Mouse (Mus musculus): ENCODE measurements around the gene Ctns. TPM values are rescaled to one million over a fixed set of nuclear protein-coding genes. Genes with fewer than 3 reads are reported as not detected.

Ctns gene
- total RNA-seq, 2 experiments from 2014 or later = 6.0 TPM

- ATAC-seq (replicated peaks; ENCODE audit: low FRiP score, poor library complexity, severe bottlenecking) = peak; percentile 96
Measured at GRCm38 (mm10) chr11:73199230-73199712, 429 bp upstream of the Ctns start, which contains the start of gene Shpk. Shpk (plus strand) TSS chr11:73199460.

- ATAC-seq (replicated peaks; ENCODE audit: low FRiP score, poor library complexity, severe bottlenecking) = no peak
Measured at GRCm38 (mm10) chr11:73198190-73198589, 652 bp downstream of the Ctns start.

- ATAC-seq (replicated peaks; ENCODE audit: low FRiP score, poor library complexity, severe bottlenecking) = no peak
Measured at GRCm38 (mm10) chr11:73194444-73194843, 4.4 kb downstream of the Ctns start.

DNA sequence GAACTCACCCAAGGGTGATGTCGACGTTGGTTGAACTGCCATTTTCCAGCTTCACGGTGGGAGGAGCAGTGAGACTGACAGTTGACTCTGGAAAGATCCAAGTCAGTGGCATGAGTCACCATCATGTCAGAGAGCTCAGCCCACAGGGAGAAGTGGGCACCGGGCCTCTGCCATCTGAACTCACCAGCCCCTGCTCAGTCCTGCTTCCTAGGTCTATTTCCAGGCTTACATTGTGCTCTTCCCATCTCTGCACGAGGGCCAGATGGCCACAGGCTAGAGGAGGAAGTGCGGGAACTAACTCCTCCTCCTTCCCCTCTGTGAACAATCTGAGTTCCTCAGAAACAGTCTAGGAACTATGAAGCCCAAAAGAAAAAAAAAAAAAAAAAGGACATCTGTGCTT, 5.8 kb downstream of the Ctns start:
- ATAC-seq (replicated peaks; ENCODE audit: low FRiP score, poor library complexity, severe bottlenecking) = no peak

DNA sequence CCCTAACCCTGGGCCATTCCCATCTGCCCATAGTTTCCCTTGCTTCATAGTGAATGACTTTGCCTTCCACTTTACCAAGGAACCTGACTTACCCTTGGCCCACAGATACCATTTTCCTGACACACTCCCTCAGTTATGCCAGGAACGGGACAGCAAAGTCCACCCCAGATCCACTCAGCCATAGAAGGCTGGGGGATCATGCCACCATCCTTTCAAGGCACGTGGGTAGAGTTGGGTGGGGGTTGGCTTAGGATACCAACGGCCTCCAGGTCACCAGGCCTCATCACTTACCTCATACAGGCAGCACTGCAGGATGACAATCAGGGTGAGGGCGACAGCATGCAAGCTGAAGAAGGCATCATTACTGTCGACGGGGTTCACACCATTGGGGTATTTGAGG, 11.6 kb downstream of the Ctns start:
- no peak for ATAC-seq (replicated peaks; ENCODE audit: low FRiP score, poor library complexity, severe bottlenecking)

DNA sequence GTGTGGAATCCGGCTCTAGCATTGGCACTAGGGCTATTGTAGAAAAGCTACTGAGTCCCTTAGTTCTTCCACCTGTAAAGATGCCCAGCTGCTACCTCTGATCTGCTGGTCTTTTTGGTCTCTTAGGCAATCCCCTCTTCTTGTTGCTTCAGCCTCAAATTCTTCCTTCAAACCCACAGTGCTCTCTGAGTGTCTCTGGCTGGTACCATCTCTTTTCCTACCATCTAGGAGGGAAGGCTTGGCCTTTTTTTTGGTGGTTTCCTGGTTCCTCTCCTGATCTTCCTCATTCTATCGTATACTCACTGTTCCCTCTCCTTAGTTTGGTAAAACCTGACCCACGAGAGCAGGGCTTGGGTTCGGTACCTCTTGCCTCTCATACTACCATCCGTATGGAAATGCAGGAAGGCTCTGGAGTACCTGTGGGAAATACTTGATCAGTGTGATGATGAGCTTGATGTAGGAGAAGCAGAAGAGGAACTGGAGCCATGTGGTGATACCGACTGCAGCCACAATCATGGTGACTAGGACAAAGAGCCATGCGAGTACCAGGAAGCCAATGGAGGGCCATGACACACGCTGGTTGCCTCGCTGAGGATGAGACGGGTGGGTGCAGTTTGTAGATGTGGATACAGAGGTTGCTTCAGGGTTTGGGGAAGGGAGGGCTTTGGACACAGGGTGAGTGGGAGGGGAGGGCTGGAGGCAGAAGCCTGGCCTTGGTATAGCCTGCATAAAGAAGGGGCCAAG, 12.8 kb downstream of the Ctns start:
- ATAC-seq (replicated peaks; ENCODE audit: low FRiP score, poor library complexity, severe bottlenecking) = no peak

- ATAC-seq (replicated peaks; ENCODE audit: low FRiP score, poor library complexity, severe bottlenecking) = no peak
Measured at GRCm38 (mm10) chr11:73177895-73178294, 20.9 kb downstream of the Ctns start.

DNA sequence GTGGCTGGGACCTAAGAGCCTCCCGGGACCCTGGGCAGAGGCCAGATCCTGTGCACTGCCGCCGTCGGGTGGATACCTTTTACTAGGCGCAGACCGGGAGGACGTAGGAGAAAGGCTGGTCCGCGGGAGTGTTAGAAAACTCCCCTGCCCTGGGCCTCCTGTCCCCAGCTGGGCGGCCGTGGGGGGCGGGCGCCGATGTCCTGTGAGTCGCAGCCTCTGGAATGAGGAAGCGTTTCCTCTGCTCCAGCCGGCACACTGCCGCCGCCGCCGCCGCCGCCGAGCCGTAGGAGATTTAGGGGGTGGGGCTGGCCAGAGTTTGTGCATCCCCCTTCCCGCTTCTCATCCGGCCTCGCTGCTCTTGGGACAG, 21.4 kb downstream of the Ctns start:
- ATAC-seq (replicated peaks; ENCODE audit: low FRiP score, poor library complexity, severe bottlenecking) = peak; percentile 38

- ATAC-seq (replicated peaks; ENCODE audit: low FRiP score, poor library complexity, severe bottlenecking) = peak; percentile 96
Measured at GRCm38 (mm10) chr11:73176608-73177508, 22.0 kb downstream of the Ctns start, which contains the start of the genes Emc6 and Tax1bp3. Emc6 (minus strand) TSS chr11:73177037. Tax1bp3 (plus strand) TSS chr11:73177083.

DNA sequence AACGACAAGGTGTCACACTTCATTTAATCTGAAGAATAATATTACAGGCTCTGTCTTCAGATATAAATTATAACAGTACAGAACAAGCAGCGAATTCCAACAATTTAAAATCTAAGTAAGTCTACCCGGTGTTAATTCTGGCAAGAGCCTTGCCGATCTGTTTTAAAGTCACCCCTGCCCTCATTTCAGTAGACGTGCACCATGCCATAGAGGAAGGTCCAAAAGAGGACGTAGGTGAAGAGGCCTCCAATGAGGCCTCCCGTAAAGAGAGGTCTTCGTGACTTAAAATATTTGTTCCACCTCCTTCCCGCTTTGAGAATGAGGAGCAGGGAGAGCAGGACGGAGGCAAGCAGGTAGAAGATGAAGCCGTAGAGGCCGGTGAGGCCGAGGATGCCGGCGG, 22.7 kb downstream of the Ctns start:
- no peak for ATAC-seq (replicated peaks; ENCODE audit: low FRiP score, poor library complexity, severe bottlenecking)

DNA sequence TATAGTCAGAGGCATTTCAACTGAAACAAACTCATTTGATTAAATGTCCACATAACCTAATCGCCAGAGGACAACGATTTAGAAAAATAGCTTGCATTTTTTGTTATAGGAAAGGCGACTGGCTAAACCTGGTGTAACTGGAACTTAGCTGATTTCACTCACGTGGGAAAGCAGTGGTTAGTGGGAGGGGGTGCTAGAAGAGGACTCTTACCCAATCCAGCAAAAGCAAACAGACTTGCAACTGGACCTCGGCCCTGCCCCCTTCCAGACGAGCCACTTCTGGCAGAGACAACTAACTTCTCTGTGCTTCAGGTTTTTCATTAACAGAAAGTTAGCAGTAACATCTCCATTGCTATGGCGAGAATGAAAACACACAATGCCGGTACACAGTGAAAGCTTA, 23.2 kb downstream of the Ctns start:
- no peak for ATAC-seq (replicated peaks; ENCODE audit: low FRiP score, poor library complexity, severe bottlenecking)

- ATAC-seq (replicated peaks; ENCODE audit: low FRiP score, poor library complexity, severe bottlenecking) = no peak
Measured at GRCm38 (mm10) chr11:73172186-73172585, 26.7 kb downstream of the Ctns start.

DNA sequence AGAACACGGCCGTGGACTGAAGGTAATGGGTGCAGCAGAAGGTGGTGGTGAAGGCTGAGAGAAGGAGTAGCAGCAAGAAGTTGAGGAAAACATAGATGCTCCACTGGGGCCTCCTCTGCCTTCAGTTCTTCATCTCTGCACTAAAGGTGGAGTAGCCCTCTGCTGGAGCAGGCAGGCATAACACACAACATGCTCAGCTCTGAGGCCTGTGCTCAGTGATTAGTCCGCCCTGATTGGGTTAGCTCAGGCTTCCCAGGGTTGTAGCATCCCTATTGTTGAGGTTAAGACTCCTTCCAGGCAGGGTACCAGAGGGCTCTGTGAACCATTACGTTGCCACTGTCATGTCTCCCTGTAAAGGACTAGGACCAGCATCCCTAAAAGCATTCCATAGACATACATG, 29.6 kb downstream of the Ctns start:
- peak; percentile 80 for ATAC-seq (replicated peaks; ENCODE audit: low FRiP score, poor library complexity, severe bottlenecking)

- ATAC-seq (replicated peaks; ENCODE audit: low FRiP score, poor library complexity, severe bottlenecking) = no peak
Measured at GRCm38 (mm10) chr11:73168576-73168975, 30.3 kb downstream of the Ctns start.

GRCm38 (mm10) chr11:73168071-73168470, 30.8 kb downstream of the Ctns start:
- no peak for ATAC-seq (replicated peaks; ENCODE audit: low FRiP score, poor library complexity, severe bottlenecking)

DNA sequence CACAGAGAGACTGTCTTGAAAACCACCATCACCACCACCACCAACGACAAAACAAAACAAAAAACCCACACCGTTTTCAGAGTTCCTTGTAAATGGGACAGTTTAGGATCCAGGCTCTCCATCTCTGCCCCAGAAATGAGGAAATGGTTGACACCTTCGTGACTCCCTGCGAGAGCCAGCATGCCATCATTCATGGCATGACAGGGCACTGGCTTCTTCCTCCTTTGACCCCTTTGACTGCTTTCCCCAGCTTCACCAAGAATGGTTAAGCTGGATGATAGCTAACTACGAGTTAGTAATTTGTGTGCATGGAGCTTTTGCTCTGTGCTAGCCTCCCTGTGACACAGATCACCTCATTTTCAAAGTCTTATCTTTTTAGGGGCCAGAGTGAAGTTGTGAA, 36.6 kb downstream of the Ctns start:
- ATAC-seq (replicated peaks; ENCODE audit: low FRiP score, poor library complexity, severe bottlenecking) = no peak

GRCm38 (mm10) chr11:73161616-73162015, 37.2 kb downstream of the Ctns start:
- ATAC-seq (replicated peaks; ENCODE audit: low FRiP score, poor library complexity, severe bottlenecking) = no peak

DNA sequence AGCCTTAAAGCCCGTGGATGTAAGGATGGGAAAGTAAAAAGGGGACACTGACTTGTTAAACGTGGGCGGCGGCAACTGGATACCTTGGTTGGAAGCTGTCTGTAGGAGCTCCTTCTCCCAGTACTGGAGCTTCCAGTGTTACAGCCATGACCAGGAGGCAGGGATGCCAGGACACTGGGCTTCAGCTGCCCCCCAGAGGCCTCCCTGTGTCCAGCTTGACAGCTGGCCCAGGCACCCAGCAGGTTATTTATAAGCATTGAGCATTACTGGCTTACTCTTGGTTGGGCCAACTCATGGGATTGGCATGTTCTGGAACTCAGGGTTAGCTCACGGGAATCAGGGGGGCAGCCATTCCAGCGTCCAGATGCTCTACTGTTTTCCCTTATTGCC, 38.0 kb downstream of the Ctns start:
- no peak for ATAC-seq (replicated peaks; ENCODE audit: low FRiP score, poor library complexity, severe bottlenecking)

- no peak for ATAC-seq (replicated peaks; ENCODE audit: low FRiP score, poor library complexity, severe bottlenecking)
Measured at GRCm38 (mm10) chr11:73159957-73160810, 38.7 kb downstream of the Ctns start, which contains the start of gene P2rx5. P2rx5 (plus strand) TSS chr11:73160421.

- no peak for ATAC-seq (replicated peaks; ENCODE audit: low FRiP score, poor library complexity, severe bottlenecking)
Measured at GRCm38 (mm10) chr11:73155071-73155470, 43.8 kb downstream of the Ctns start.
